Mouse (Mus musculus): ENCODE data around the gene Gm28729.

DNA sequence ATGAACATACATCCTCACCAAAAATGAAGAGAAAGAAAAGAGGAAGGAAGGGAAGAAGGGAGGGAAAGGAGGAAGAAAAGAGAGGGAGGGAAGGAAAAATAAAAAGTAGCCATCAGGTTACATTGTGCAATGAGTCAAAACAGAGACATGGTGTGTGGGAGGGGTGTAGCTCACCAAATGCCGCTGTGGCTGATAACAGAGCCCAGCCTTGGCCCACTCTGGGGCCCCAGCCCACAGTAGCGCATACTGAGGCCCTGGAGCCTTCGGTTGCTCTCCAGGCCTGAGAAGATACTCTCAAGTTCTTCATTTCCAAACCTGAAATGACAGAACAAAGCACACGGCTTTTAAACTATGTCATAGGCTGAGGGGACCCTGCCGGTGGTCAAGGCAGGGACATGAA is 10.8 kb downstream of the Gm28729 start:
- no peak for TF ChIP-seq POLR2A (IDR thresholded peaks at IDR 0.05; ENCODE audit: low read depth, low read length)
- TF ChIP-seq CTCF (IDR thresholded peaks at IDR 0.05; ENCODE audit: borderline replicate concordance, insufficient read depth, low read length), result no peak
